Mouse (Mus musculus): Measurements from ENCODE around the gene Senp1. TPM values are rescaled to one million over a fixed set of nuclear protein-coding genes. Genes with fewer than 3 reads are reported as not detected.

The Senp1 gene
- polyA plus RNA-seq, 1 experiment from 2014 or later, result 28.1 TPM

GRCm38 (mm10) chr15:98075034-98075433, 18.5 kb downstream of the Senp1 start:
- Histone ChIP-seq H3K4me2 (replicated peaks) (no peak overlapping the region), H3K27me3 (no peaks in the 10 kb centered on the region), H3K4me1 (no peaks in the 10 kb centered on the region), H3K4me3 (replicated peaks) (no peak overlapping the region), H3K9me3 (replicated peaks) (no peaks in the 10 kb centered on the region), H3K36me3 (peaks cover 58% of the 10 kb centered on the region), H3K9ac (no peak overlapping the region), H3K27ac (replicated peaks) (no peak overlapping the region)
- 87% methylated on average over 16 of the region's 16 CpGs for WGBS
- ATAC-seq (ENCODE audit: insufficient number of reproducible peaks, low FRiP score, low TSS enrichment, low read depth), result no peak

- no peak for ATAC-seq (ENCODE audit: insufficient number of reproducible peaks, low FRiP score, low TSS enrichment, low read depth)
- Histone ChIP-seq H3K27me3 (no peaks in the 10 kb centered on the region), H3K36me3 (peaks cover 59% of the 10 kb centered on the region), H3K4me2 (replicated peaks) (no peak overlapping the region), H3K9me3 (replicated peaks) (no peaks in the 10 kb centered on the region), H3K4me3 (replicated peaks) (no peak overlapping the region), H3K9ac (no peak overlapping the region), H3K27ac (replicated peaks) (no peak overlapping the region), H3K4me1 (no peaks in the 10 kb centered on the region)
- WGBS, result 94% methylated on average over 8 of the region's 8 CpGs
Measured at GRCm38 (mm10) chr15:98074521-98074920, 19.0 kb downstream of the Senp1 start.

- Histone ChIP-seq H3K4me2 (replicated peaks) (no peak overlapping the region), H3K27me3 (no peaks in the 10 kb centered on the region), H3K36me3 (peaks cover 59% of the 10 kb centered on the region), H3K9ac (no peak overlapping the region), H3K4me3 (replicated peaks) (no peak overlapping the region), H3K27ac (replicated peaks) (no peak overlapping the region), H3K4me1 (no peaks in the 10 kb centered on the region), H3K9me3 (replicated peaks) (no peaks in the 10 kb centered on the region)
- ATAC-seq (ENCODE audit: insufficient number of reproducible peaks, low FRiP score, low TSS enrichment, low read depth), result no peak
- 90% methylated on average over 3 of the region's 3 CpGs for WGBS
Measured at GRCm38 (mm10) chr15:98070376-98070775, 23.2 kb downstream of the Senp1 start.

- Histone ChIP-seq H3K27me3 (no peaks in the 10 kb centered on the region), H3K4me3 (replicated peaks) (no peak overlapping the region), H3K4me1 (no peaks in the 10 kb centered on the region), H3K9me3 (replicated peaks) (no peaks in the 10 kb centered on the region), H3K27ac (replicated peaks) (no peak overlapping the region), H3K4me2 (replicated peaks) (no peak overlapping the region), H3K9ac (no peak overlapping the region), H3K36me3 (peaks cover 58% of the 10 kb centered on the region)
- WGBS, result 87% methylated on average over 8 of the region's 8 CpGs
- no peak for ATAC-seq (ENCODE audit: insufficient number of reproducible peaks, low FRiP score, low TSS enrichment, low read depth)
Measured at GRCm38 (mm10) chr15:98069566-98070245, 23.8 kb downstream of the Senp1 start.

GRCm38 (mm10) chr15:98068506-98068905, 25.0 kb downstream of the Senp1 start:
- no peaks in the 10 kb centered on the region for H3K27me3 ChIP-seq
- H3K4me2 ChIP-seq (replicated peaks), result no peak overlapping the region
- 88% methylated on average over 9 of the region's 9 CpGs for whole genome bisulfite sequencing
- no peak overlapping the region for H3K9ac ChIP-seq
- peaks cover 62% of the 10 kb centered on the region for H3K36me3 ChIP-seq
- H3K4me1 ChIP-seq, result no peaks in the 10 kb centered on the region
- no peaks in the 10 kb centered on the region for H3K9me3 ChIP-seq (replicated peaks)
- no peak overlapping the region for H3K27ac ChIP-seq (replicated peaks)
- no peak overlapping the region for H3K4me3 ChIP-seq (replicated peaks)
- ATAC-seq (ENCODE audit: insufficient number of reproducible peaks, low FRiP score, low TSS enrichment, low read depth), result no peak

- Histone ChIP-seq H3K4me2 (replicated peaks) (no peak overlapping the region), H3K27ac (replicated peaks) (no peak overlapping the region), H3K36me3 (peaks cover 66% of the 10 kb centered on the region), H3K9ac (no peak overlapping the region), H3K27me3 (no peaks in the 10 kb centered on the region), H3K4me1 (no peaks in the 10 kb centered on the region), H3K4me3 (replicated peaks) (no peak overlapping the region), H3K9me3 (replicated peaks) (no peaks in the 10 kb centered on the region)
- WGBS, result 69% methylated on average over 3 of the region's 3 CpGs
- ATAC-seq (ENCODE audit: insufficient number of reproducible peaks, low FRiP score, low TSS enrichment, low read depth), result no peak
Measured at GRCm38 (mm10) chr15:98067492-98067891, 26.1 kb downstream of the Senp1 start.

GRCm38 (mm10) chr15:98066602-98067001, 26.9 kb downstream of the Senp1 start:
- H3K4me3 ChIP-seq (replicated peaks), result no peak overlapping the region
- H3K4me2 ChIP-seq (replicated peaks), result no peak overlapping the region
- no peaks in the 10 kb centered on the region for H3K27me3 ChIP-seq
- H3K9ac ChIP-seq, result no peak overlapping the region
- ATAC-seq (ENCODE audit: insufficient number of reproducible peaks, low FRiP score, low TSS enrichment, low read depth), result no peak
- 94% methylated on average over 12 of the region's 12 CpGs for WGBS
- H3K4me1 ChIP-seq, result no peaks in the 10 kb centered on the region
- peaks cover 70% of the 10 kb centered on the region for H3K36me3 ChIP-seq
- H3K27ac ChIP-seq (replicated peaks), result no peak overlapping the region
- no peaks in the 10 kb centered on the region for H3K9me3 ChIP-seq (replicated peaks)

- peaks cover 75% of the 10 kb centered on the region for H3K36me3 ChIP-seq
- no peak overlapping the region for H3K4me3 ChIP-seq (replicated peaks)
- H3K4me1 ChIP-seq, result no peaks in the 10 kb centered on the region
- no peak overlapping the region for H3K4me2 ChIP-seq (replicated peaks)
- no peaks in the 10 kb centered on the region for H3K27me3 ChIP-seq
- H3K9ac ChIP-seq, result no peak overlapping the region
- ATAC-seq (ENCODE audit: insufficient number of reproducible peaks, low FRiP score, low TSS enrichment, low read depth), result no peak
- 86% methylated on average over 5 of the region's 5 CpGs for WGBS
- H3K27ac ChIP-seq (replicated peaks), result no peak overlapping the region
- no peaks in the 10 kb centered on the region for H3K9me3 ChIP-seq (replicated peaks)
Measured at GRCm38 (mm10) chr15:98065881-98066280, 27.7 kb downstream of the Senp1 start.

- H3K27me3 ChIP-seq, result no peaks in the 10 kb centered on the region
- 22% methylated on average over 5 of the region's 5 CpGs for WGBS
- no peak overlapping the region for H3K27ac ChIP-seq (replicated peaks)
- no peak; the same call in 1 of the 2 replicates for ATAC-seq (ENCODE audit: insufficient number of reproducible peaks, low FRiP score, low TSS enrichment, low read depth)
- H3K36me3 ChIP-seq, result peaks cover 65% of the 10 kb centered on the region
- H3K9ac ChIP-seq, result no peak overlapping the region
- H3K4me1 ChIP-seq, result no peaks in the 10 kb centered on the region
- no peak overlapping the region for H3K4me2 ChIP-seq (replicated peaks)
- no peaks in the 10 kb centered on the region for H3K9me3 ChIP-seq (replicated peaks)
- no peak overlapping the region for H3K4me3 ChIP-seq (replicated peaks)
Measured at GRCm38 (mm10) chr15:98055246-98055645, 38.3 kb downstream of the Senp1 start.

GRCm38 (mm10) chr15:98051685-98052084, 41.9 kb downstream of the Senp1 start:
- no peak for ATAC-seq (ENCODE audit: insufficient number of reproducible peaks, low FRiP score, low TSS enrichment, low read depth)
- WGBS, result 86% methylated on average over 5 of the region's 5 CpGs
- Histone ChIP-seq H3K27me3 (no peaks in the 10 kb centered on the region), H3K9me3 (replicated peaks) (no peaks in the 10 kb centered on the region), H3K4me3 (replicated peaks) (no peak overlapping the region), H3K36me3 (peaks cover 67% of the 10 kb centered on the region), H3K9ac (no peak overlapping the region), H3K27ac (replicated peaks) (no peak overlapping the region), H3K4me1 (no peaks in the 10 kb centered on the region), H3K4me2 (replicated peaks) (no peak overlapping the region)

- no peak overlapping the region for H3K9ac ChIP-seq
- H3K27me3 ChIP-seq, result no peaks in the 10 kb centered on the region
- no peaks in the 10 kb centered on the region for H3K4me1 ChIP-seq
- no peak for ATAC-seq (ENCODE audit: insufficient number of reproducible peaks, low FRiP score, low TSS enrichment, low read depth)
- peaks cover 78% of the 10 kb centered on the region for H3K36me3 ChIP-seq
- 0 out of 2 replicates have a peak overlapping the region, but pooled peaks have one; percentile 11 for H3K27ac ChIP-seq (replicated peaks)
- WGBS, result 85% methylated on average over 13 of the region's 13 CpGs
- no peak overlapping the region for H3K4me3 ChIP-seq (replicated peaks)
- H3K4me2 ChIP-seq (replicated peaks), result no peak overlapping the region
- no peaks in the 10 kb centered on the region for H3K9me3 ChIP-seq (replicated peaks)
Measured at GRCm38 (mm10) chr15:98048918-98049700, 44.4 kb downstream of the Senp1 start.
